Mouse (Mus musculus): ENCODE data around the gene Prss35. TPM values are rescaled to one million over a fixed set of nuclear protein-coding genes. Genes with fewer than 3 reads are reported as not detected.

Gene Prss35
- total RNA-seq (2021) = 1 to 10 TPM; 1.1 to 2.7 TPM
- long read RNA-seq, experiment 1 = 0 reads
- long read RNA-seq, experiment 2 = 0 reads

DNA sequence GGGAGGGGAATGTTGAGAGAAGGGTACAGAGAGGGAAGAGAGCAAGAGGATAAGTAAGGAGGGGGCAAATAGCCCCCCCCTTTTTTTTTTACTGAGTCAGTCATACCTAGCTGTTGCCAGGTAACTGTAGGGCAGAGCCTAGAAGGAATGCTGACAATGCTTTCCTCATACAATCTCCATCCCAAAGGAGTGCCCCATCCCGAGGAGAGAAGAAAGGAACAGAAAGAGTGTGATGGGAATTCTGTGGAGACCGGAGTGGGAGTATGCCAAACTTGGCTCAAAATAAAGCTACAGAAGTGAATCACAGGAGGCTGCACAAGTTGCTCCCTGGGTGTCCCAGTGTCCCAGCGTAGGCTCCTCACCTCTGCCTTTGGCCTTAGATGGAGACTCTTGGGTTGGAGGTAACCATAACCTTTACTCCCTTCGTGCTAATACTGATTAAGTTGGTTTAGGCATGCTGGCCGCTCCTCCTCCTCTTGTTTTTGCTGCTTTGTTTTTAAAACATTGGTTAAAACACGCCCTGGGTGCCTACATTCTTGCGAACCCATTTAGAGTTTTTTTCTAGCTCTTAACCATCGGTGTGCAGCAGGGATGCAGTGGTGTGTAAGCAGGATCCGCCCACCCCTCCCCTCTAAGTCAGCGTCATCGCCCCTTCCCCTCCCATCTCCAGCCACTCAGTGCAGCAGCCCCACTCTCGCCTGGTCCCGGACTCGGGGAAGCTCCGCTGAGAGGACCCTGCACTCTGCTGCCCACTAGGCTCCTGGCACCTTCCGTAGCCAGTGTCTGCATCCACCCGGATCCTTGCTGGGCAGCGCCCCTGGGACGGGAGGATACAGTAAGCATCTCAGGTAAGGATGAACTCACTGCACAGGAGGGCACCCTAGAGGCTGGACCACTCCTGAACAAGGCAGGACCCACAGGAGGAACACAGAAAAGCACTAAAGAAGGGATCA is at the start of gene Prss35:
Gene Prss35, plus strand, starts transcription at position 691 of the 953 bp plus-strand sequence.
- peak; percentile 25 for DNase-seq
- intact Hi-C loops (cut with DNase I; ENCODE audit: low total_unique reads) = no loop called here

DNA sequence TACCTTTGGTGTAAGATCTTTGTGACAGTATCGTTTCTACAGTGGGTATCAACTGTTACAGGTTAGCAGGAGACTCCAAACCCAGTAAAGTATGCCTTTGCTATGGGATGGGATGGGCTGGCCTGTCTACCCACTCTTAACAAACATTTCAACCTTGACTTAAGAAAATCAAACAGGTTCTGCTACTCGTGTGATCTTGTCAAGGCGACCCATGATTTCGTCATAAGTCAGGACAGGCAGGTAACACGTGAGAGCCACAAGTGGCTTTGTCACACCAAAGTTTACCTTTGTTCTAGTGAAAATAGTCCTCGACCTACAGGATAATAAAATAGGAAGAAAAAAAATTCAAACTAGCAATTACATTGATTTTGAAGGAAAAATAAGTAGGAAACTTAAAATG is 49.5 kb upstream of the Prss35 start:
- DNase-seq = no peak
- intact Hi-C loops (cut with DNase I; ENCODE audit: low total_unique reads) = no loop called here

DNA sequence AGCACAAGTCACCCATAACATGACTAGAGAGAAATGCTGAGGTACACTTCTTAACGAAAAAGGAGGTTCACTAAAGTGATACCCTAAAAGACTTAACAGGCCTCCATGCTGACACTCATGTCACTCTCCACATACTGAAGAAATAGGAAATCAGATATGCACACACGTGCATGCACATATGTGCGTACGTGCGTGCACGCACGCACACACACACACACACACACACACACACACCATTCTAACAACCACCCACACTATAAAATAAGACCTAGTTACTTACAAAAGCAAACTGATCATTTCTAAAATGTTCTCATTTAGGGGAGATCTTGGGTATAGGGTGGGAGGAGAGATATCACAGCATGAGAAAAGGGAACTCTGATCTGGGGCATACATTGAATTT is 48.8 kb upstream of the Prss35 start:
- intact Hi-C loops (cut with DNase I; ENCODE audit: low total_unique reads) = no loop called here
- no peak for DNase-seq

DNA sequence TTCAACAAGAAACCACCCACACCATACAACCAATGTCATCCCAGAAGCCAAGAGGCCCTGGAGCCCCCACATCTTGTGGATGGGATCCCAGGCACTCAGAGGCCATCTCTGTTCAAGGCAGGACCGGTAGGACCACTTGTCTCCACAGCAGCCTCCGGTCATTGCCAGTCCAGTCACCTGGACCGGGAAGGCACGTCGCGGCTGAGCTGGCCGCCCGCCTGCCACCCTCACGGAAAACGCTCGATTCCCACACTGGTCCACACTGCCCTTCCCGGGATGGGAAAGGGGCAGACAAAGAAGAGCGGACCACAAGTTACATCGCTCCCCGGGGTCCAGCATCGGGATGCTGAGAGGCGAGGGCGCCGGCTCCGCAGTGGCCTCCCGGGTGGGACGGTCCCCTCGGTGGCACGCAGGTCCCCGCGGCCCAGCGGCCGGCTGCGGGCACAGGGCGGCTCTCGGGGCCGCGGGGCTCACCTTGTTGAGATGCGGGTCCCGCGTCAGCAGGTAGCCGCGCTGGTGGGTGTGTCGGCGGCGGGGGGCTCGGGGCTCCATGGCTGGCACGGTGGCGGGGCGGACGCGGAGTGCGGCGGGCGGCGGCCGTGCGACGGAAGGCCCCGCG is 48.1 kb upstream of the Prss35 start:
- intact Hi-C loops (cut with DNase I; ENCODE audit: low total_unique reads) = no loop called here
- peak; percentile 15 for DNase-seq

DNA sequence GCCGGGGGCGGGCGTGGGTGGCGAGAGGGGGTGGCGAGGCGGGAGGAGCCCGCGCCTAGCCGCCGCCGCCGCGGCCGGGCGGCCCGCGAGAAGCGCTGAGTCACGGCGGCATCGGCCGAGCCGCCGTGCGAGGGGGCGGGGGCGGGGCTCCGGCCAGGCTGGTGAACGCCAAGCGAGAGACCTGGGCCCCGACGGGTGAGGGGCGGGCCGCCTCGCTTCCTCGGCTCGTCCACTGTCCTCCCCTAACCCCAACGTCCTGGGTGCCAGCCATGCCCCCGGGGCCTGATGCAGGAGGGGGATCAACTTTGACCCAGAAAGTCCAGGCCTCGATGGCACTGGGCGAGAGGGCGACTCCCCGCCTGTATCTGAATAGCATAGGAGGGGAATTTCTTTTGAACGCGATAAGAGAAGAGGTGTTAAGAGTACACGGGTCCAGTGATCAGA is 47.6 kb upstream of the Prss35 start, which contains the start of gene Me1:
Gene Me1, minus strand, starts transcription at position 136 of the 444 bp plus-strand sequence.
- DNase-seq = peak; percentile 49
- intact Hi-C loops (cut with DNase I; ENCODE audit: low total_unique reads) = no loop called here

DNA sequence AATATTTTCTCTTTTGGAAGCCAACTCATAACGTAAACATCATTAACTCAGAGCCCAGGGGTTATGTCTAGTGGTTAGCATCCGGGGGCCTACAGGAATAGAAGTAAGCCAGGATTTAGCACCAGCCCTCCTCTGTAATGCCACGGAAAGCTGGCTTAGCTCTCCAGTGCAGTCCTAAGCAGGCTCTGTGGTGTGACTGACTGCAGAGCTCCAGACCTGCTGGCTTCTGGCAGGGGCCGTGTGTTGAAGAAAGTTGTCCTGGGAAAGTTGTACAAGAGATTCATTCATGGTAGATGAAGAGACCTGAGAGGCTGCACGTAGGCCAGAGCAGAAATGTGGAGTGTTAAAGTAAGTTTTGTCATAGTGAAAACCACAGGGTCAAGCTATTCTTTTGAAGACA is 42.2 kb upstream of the Prss35 start:
- no peak for DNase-seq

DNA sequence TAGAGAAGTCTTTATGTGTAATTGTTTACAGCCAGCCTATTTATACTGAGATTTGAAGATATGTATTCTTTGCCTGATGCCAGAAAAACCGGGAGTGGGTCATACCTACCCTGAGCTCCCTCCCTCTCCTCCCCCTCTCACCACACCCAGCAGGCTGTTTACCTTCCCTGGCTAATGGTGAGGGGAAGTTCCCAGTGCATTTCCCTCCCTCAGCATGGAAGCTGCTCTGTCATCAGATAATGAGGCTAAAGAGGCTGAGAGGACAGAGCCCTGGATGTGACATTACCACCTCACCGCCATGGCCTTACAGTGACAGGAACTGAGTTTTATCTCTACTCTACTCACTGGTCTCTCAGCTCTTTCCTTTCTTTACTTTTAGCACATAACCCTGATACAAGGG is 41.6 kb upstream of the Prss35 start:
- intact Hi-C loops (cut with DNase I; ENCODE audit: low total_unique reads) = no loop called here
- no peak for DNase-seq

More for the DNA sequence above, 42.2 kb upstream of the Prss35 start:
- intact Hi-C loops (cut with DNase I; ENCODE audit: low total_unique reads) = no loop called here

DNA sequence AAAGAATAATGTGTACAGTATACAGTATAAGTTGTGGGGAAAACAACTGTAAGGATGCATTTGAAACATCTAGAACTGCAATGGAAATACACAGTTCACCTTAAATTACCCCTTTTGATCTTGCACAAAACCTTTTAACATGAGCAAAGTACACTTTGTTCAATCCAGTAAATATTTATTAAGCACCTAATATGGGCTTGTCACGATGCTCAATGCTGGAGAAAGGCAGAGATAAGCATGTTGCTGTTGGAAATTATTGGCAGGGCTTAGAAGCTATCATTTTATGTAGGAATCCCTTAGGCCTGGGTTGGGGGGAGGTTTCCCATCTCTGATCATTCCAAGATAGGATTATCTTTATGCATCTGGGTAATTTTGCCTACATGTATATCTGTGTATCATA is 36.0 kb upstream of the Prss35 start:
- intact Hi-C loops (cut with DNase I; ENCODE audit: low total_unique reads) = no loop called here
- no peak for DNase-seq

DNA sequence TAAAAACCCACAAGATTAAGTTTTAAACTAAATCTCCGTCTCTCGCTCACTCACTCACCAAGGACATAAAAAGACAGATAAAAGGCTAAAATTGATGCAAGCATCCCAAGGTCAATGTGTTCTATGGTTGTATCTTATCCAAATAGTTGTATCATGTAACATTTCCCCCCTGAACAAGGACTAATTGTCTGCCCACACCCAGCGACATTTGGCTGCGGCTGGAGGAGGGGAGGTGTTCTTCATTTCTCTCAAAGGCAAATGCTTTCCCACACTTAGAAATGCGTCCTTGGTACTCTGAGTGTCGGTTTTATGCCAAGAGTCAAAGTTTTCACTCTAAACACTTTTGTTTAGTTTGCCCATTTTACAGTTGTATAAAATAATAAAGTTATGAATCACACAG is 34.5 kb upstream of the Prss35 start:
- DNase-seq = no peak
- intact Hi-C loops (cut with DNase I; ENCODE audit: low total_unique reads) = no loop called here

DNA sequence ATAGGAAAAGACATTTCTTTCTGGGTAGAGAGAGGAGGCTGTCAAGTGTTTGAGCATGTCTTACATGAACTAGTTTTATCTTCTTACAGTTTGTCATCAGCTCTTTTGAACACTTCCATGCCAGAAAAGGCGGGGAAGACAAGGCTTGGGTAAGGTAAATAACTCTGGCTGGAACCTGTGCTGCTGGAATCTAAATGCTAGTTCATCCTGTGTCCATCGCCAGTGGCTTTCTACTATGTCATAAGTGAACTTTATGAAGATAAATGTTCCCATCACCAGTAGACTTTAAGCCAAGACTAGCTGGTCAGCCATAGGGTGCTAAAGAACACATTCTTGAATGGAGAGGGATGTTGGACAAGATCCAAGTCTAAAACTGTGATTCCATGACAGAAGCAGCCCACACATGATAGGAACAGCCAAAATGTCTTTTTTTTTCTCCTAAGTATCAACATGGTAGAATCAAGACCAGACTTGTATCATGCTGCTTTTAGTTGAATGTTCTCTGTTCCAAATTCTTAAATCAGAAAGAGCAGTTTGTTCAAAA is 33.3 kb upstream of the Prss35 start:
- no peak for DNase-seq
- intact Hi-C loops (cut with DNase I; ENCODE audit: low total_unique reads) = no loop called here

DNA sequence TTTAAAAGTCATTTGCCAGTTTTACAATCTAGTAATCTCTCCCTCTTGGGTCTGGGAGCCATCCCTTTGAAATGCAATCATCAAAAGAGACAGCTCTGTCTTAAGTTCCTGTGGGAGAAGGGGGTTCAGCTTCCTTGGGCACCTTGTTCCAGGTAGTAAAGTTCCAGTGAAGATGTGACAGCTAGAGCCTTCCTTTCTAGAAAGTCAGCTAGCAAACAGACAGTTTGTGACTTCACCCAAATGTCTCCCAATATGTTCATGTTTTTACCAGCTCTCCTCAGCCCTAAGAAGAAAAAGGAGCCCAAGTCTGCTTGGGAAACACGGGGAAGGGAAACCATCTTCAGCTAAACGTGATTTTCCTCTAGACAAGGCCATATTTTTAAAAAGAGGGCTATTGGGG is 30.8 kb upstream of the Prss35 start:
- no peak for DNase-seq
- intact Hi-C loops (cut with DNase I; ENCODE audit: low total_unique reads) = no loop called here

DNA sequence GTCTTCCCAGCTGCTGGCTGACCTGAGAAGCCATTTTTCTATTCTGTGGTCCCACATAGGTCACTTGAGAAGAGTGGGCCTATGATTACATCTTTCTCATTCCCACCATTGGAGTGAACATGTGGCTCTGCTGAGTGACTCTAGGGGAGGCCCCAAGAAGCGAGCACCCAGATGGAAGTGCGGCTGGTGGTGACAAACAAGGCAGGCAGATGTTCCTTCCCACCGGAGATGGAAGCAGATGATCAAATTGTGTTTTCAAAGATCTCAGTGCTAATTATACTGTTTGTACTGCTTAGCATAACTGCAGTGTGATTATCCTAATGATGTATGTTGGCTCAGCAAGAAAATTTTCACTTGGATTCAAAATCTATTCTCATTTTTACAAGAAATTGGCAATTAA is 29.4 kb upstream of the Prss35 start:
- intact Hi-C loops (cut with DNase I; ENCODE audit: low total_unique reads) = no loop called here
- DNase-seq = no peak

DNA sequence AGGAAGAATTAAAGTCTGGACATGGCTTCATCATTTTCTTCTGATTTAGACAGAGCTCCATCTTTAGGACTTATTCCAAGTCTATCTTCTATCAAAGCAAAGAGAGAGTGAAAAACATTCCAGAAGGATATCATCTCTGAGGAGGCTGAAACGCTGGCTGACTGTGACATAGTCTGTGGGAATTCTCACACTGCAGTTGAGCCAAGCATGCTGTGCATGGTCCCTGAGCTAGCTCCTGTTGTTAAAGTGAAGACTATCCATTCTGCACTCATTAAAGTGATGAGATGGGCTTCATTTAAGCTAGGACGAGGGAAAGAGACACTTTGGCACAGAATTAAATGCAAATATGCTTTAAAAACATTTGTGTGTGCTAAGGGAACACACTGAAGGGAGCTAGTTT is 26.9 kb upstream of the Prss35 start:
- no peak for DNase-seq
- intact Hi-C loops (cut with DNase I; ENCODE audit: low total_unique reads) = no loop called here

DNA sequence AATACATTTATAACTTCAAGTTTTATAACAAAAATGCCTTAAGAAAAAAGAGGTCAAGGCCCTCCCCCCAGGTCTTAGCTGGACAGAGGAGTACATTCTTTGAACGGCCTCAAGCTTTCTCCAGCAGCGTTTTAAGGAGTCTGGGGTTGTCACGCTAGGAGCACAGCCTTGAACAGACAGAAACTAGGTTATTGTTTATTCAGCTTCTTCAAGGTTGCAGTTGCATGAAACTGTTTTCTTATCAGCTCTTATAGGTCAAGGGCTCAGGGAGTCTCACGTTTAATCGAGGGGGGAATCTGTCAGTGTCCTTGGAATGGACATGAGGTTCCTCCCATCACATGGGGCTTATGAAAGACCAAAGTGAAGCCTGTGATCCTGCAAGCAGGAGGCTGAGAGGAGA is 26.3 kb upstream of the Prss35 start:
- no peak for DNase-seq
- intact Hi-C loops (cut with DNase I; ENCODE audit: low total_unique reads) = no loop called here

DNA sequence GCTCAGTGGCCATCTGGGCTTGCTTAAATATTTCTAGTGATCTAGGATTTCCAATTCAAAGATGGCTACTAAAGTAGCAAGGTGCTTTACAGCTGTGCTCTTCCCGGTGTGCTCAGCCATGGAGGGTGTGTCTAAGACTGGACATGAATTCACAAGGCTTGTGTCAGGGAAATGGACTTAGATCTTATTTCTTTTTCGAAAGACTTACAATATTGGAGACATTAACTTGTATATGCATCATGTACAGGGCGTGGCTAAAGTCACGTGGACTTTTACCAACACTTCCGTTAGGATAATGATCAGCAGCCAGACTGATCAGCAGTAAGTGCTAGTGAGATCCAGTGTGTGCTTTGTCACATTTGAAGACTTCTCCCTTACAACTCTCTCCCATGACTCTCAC is 23.2 kb upstream of the Prss35 start:
- DNase-seq = no peak
- intact Hi-C loops (cut with DNase I; ENCODE audit: low total_unique reads) = no loop called here

DNA sequence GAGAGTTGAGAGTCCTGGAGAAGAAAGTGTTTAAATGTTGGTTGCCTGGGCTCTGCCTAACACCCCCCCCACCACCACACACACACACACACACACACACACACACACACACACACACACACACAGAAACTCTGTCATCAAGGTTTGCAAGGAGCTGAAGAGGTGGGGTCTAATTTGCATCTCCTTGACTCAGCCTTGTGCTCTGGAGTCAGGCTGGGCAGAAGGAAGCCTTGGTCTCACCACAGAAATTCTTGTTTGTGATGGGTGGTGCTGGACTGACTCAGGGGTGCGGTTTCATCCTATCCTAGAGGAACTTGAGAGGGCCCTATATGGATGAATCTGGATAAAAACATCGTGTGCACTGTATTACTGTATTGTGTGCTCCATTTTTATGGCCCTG is 22.7 kb upstream of the Prss35 start:
- no peak for DNase-seq
- intact Hi-C loops (cut with DNase I; ENCODE audit: low total_unique reads) = no loop called here

DNA sequence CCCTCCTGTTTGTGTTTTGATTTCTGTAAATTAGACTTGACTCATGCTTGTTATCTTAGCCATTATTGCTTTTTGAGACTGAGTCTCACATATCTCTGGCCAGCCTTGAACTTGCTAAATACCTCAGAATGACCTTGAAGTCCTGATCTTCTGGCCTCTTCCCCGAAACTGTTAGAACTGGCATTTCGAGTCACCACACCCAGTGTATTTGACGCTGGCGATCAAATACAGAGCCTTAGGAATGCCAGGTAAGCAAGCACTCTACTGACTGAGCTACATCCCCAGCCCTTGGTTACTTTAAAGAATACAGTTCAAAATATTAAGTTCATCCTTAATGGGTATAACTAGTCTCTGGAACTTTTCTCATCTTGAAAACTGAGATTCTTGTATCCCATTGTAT is 18.4 kb upstream of the Prss35 start:
- DNase-seq = no peak
- intact Hi-C loops (cut with DNase I; ENCODE audit: low total_unique reads) = no loop called here

DNA sequence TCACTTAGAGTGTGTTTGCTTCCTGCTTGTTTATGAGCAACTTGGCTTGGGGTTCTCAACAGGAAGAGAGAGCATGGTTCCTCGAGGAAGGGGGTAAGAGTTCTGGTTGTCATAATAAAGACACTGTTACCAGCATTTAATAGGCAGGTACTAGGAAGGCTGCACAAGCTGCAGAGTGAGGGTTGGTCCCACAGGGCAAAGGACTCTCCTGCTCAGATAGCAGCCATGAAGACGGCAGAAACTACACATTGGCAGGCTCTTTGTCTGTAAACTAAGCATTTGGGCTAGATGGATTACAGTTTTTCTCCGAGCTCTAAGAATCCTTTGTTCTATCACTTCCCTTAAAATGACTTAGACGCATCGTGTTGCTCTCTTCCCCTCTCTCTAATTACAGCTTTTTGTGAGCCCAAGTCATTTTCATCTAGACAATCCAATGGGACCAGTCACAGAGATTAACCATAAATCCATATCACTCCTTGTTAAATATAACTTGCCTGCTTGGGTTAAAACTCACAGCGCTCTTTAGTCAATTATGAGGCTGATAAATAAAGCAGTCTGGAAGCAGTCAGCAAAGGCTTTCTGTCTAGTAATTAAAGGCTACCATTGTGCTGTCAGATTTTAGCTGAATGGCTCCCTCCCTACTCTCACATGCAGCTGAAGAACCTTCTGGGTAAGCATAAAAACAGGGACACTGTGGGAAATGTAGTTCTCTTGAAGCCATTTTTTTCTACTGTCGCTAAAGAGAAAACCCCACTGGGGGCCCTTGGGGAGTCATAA is 17.7 kb upstream of the Prss35 start:
- DNase-seq = no peak
- intact Hi-C loops (cut with DNase I; ENCODE audit: low total_unique reads) = no loop called here

DNA sequence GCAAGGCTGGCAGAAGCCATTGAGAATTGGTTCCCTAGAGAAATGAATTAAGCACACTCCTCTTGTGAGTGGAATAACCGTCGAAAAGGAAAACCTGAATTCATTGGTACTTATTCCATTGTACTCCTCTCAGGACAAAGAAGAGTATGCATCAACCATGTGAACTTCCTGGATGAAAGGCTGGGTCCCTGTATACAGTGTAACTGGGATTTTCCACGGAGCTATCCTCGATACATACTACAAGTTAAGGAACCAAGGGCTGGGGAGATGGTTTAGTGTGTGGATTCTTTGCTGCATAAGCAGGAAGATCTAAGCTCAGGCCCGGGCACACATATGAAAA is 17.1 kb upstream of the Prss35 start:
- intact Hi-C loops (cut with DNase I; ENCODE audit: low total_unique reads) = no loop called here
- DNase-seq = no peak

DNA sequence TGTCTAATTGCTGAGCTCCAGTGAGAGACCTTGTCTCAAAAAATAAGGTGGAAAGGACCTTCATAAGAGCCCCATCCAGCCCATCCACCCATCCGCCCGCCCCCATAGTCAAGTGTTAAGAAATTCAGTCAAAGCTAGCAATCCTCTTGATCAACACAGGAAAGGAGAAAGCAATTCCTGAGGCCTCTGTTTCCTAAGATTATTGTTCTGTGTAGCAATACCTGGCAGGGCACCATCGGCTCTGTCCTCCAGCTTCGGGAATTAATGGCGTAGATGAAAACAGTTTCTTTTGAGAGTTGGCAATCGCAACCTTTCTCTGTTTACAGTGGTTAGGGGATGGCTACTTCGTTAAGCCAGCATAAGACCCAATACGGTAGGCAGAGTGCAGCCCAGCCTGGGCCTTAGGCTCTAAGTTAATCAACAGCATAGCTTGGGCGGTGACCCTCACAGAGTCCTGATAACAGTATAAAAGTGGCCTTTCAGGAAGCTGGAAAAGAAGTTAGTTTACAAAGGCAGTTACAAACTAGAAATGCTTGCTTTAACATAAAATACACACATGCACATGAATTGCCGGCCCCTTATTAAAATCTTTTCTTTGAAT is 15.1 kb upstream of the Prss35 start:
- intact Hi-C loops (cut with DNase I; ENCODE audit: low total_unique reads) = no loop called here
- no peak for DNase-seq

All from gastrocnemius, postnatal 14 days (tissue).